Mouse (Mus musculus) WW6 (cell line): ENCODE results near the gene Znrd1as.

Source experiments
- DNase-seq: peaks from one replicate; pipeline ENCODE4 v3.0.0-alpha.2; 2013; ENCODE audit warnings: low read depth, low spot score

Znrd1as gene

DNA sequence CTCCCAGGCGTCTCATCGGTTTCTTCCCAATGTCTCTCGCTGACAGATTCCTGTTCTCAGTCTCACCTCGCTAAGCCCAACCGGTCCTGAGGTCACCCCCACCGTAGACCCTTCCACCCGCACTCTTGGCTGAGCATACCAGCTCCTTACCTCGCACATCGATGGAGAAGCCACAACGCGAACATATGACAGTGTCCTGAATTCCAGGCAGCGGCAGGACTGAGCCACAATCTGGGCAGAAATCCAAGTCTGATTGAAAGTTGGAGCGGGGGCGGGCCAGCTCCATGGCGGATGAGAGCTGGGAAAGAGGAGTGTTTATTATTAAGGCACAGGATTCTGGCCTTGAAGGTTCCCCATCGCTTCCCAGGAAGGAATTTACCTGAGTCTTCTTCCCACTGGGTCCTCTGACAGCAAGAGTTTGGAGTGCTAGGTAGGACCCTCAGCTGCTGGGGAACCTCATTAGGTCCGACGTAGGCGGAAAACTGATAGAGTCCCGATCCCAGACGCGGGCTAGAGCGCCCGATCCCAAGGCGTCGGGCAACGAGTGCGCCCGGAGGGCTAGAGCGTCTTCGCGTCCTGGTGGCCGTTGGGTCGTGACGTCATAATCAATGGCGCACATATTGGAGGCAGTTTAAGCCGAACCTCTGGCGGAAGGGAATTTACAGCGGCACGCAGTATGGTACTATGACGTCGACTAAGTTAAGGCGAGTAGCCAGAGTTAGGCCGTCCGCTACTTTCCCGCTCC lies at the start of gene Znrd1as, which contains the start of gene Znrd1:
Gene Znrd1as, plus strand, starts transcription at position 594 of the 745 bp plus-strand sequence.
Gene Znrd1, minus strand, starts transcription at position 561 of the 745 bp plus-strand sequence.
- DNase-seq = peak; percentile 98

DNA sequence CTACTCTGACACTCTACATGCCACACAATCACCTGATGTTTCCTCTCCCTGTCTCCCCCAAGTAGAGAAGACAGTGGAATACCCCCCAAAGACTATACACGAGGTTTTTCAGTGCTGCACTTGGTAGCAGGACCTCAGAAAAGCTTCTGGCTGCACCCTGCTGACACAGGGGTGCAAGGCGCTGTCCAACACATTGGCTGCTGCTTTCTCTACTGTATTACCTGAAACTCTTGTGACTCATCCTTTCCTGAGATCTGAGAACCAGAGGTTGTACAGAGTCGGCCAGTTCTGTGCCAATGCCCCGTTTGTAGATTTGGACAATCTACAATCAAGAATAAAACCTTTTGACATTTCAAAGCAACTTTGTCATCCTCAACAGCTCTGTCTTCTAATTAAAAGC lies 48.6 kb upstream of the Znrd1as start:
- no peak for DNase-seq

DNA sequence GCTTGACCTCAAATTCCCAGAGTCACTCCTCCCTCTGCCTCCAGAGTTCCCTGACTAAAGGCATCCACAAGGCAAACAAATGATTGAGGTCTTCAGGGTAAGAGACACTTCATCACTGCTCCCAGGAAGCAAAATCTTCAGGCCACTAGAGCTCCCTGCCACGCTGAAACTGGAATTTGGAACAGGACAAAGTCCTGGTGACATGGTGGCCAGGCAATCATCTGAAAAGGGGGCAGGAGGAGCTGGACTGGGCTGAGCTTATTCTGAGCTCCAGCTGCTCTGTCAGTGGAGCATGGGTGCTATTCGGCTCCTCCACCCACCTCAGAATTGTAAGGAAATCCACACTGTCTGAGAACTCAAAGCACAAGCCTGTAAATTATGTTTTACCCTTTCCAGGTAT lies 46.4 kb upstream of the Znrd1as start:
- no peak for DNase-seq

DNA sequence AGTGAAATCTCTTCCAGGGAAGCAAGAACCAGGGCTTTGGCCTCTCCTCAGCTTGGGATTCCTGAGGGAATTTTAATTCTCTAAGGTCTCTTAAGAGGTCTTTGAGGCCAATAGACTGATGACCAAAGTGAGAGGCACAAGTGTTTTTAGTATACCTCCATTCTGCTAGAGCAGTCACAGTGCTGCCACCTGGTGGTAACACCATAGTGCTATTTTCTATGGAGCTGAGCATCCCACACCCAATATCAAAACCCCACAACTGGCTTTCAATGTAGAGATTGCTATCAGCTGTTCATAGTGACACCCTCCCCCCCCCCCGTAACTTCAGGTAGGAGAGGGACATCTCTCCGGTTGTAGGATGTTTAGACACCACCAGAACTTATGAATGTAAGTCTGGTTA lies 44.3 kb upstream of the Znrd1as start:
- no peak for DNase-seq

DNA sequence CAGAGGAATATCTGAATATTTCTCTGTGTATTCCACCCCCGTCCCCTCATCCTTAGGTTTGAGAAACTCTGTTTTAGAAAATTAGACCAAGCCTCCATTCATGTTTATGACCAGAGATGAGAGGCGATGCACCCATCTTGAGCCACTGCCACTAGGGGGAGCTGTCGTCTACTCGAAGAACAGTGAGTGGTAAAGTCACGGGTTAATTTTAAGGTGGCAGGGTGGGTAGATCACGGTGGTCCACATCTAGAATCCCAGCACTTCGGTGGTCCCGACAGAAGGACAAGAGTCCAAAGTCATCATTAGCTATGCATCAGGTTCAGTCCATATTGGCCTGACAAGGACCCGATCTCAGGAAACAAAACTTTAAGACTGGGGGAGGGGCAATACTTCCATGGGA lies 43.3 kb upstream of the Znrd1as start:
- no peak for DNase-seq

- no peak for DNase-seq
Measured at GRCm38 (mm10) chr17:36920239-36920638, 38.2 kb upstream of the Znrd1as start.

- no peak for DNase-seq
Measured at GRCm38 (mm10) chr17:36922715-36923114, 35.7 kb upstream of the Znrd1as start.

DNA sequence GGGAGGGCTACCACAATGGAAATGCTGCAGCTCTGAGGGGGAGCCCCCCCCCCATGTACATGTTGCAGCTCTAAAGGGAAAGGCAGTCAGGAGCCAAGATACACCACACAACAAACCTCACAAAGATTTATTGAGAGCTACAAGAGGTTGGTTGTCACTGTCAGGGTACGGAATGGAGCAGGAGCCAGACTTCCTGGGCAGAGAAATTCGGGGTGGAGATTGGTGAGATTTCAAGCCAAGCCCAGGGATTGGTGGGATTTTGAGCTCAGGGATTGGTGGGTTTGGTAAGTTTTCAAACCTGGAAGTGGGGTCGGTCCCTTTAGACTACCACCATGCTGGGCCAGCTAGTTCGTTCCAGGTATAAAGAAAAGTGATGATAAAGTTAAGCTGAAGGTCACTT lies 34.9 kb upstream of the Znrd1as start:
- no peak for DNase-seq

DNA sequence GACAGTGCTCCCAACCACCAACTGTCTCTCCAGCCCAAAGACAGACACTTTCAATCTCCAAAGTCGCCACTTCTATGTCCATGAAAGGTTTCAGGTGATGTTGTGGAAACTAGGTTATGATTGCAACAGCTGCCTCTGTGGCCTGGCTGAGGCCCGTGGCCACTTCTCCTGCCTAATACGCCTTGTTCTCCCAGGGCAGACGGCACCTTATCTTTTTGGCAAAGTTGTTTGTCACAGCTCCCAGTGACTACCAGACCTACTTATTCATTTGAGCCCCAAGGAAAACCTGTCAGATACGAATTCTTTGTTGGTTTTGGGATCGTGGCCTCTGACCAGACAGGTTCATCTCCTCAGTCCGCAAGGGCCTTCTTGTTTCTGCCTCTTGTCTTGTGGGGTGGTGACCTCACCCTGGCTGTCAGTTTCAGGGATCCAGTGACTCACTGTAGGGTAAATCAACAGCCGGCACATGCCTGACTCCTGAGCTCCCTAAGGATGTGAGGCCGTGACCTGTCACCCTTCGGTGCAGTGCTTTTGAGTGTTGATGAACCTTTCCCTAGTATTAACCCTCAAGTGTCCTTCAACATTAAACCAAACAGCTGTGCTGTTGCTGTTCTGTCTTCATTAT lies 30.8 kb upstream of the Znrd1as start:
- DNase-seq = no peak

DNA sequence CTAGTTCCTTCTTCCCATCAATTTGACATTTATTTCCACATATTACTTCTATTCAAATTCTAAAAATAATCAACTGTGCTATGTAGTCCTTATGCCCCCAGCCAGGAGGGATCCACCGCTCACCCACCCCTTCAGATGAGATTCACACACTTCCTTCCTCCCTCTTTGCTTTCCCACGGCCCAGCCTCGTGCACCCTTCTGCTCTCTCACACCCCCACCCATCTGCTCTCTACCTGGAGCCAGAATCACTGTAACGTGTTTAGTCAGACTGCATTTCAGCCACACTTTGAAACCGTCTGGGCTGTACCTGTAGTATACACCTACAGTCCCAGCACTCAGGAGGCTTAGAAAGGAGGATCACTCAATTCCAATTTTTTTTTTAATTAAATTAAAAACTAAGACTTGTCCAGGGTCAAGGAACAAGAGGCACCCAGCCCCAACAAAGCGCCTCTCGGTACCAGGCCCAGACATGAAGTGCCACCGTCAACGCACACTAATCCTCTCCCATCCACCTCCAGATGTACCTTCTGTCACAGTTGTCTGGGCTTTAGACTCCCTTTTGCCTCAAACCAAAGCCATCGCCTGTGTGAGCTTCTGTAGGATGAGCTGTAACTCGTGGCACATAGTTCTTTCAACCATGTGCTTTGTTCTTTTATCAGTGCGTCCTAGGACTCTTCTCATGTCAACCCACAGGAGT lies 29.0 kb upstream of the Znrd1as start:
- DNase-seq = no peak

DNA sequence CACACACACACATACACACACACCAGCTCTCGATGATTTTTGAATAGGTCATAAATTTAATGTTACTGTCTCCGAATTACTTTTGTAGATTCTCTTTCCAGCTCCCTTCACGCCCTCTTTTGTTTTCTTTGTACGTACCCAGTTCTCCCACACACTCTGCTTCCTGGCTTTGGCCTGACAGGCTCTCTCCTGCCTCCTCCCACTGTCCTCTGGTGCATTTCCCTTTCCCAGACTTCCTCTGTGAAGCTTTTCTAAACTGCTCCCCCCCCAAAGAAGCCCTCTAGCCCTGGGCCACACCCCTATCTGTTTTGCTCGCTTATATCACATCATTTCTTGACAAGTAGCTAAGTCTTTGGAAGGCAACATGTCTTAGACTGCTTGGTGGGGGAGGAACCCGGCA lies 28.2 kb upstream of the Znrd1as start:
- no peak for DNase-seq

DNA sequence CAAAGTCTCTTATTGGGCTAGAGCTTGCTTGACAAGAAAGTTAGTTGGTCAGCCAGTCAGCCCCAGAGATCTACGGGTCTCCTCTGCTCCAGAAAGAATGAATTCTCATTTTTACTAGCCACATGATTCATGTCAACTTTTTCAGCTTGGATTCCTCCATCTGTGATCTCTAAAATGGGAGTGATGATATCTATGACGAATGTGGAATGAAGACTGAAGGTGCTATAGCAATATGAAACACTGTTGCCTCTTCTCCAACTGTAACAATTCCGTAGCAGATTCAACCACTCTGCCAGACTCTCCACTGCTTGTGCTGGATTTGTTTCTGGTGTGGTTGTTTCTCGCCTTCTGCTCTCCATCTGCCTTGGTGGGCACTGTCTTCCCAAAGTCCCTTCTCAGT lies 27.3 kb upstream of the Znrd1as start:
- no peak for DNase-seq

- no peak for DNase-seq
Measured at GRCm38 (mm10) chr17:36931806-36932205, 26.6 kb upstream of the Znrd1as start.

GRCm38 (mm10) chr17:36938056-36938455 lies 20.3 kb upstream of the Znrd1as start:
- DNase-seq = no peak

- DNase-seq = no peak
Measured at GRCm38 (mm10) chr17:36942391-36942790, 16.0 kb upstream of the Znrd1as start.

GRCm38 (mm10) chr17:36942791-36943471 lies 15.5 kb upstream of the Znrd1as start, which contains the start of gene Rnf39:
Rnf39 (plus strand) TSS chr17:36942918.
- no peak for DNase-seq

DNA sequence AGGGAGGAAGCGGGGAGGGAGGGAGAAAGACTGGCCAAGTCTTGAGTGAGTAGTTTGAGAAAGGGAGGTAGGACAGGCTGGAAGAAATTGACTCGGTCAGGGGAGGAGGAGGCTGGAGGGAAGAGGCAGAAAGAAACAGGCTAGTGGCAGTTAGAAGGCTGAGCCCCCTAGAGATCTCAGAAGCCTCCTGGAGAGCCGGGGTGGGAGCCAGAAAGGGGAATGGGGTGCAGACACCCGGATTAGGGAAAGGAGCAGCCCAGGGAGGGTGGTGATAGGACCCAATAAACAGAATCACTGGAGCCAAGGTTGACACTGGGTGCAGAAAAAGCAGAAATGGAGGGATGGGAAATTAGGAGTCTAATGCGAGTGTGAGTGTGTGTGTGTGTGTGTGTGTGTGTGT lies 14.7 kb upstream of the Znrd1as start:
- no peak for DNase-seq

DNA sequence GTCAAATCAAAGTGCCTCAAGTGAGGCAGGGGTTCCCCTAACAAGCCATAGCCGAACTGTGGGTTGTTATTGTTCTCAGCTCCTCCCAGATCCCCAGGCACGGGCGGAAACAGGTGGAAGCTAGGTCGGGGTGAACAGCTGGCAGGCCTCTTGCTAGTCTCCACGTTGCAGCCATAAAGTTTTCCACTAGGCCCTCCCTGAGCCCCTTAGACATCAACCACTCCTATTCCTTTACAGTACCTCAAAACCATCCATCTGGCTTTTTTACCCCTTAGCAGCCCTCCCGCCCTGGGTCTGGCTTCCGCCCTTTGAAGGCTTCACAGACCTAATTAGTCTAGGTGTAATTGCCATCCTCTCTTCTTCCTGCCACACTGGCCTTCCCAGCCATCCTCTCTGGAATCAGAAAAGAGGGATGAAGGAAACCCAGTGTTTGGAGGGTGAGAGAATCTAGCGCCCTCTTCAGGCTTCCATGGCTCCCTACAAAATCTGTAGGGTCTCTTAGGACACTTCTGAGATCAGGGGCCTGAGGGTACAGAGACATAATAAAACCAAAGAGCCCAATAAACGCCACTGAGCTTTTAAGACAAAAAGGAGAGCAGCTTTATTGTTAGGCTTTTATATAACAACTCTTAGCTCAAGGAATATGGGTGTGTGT lies 14.1 kb upstream of the Znrd1as start:
- DNase-seq = no peak

DNA sequence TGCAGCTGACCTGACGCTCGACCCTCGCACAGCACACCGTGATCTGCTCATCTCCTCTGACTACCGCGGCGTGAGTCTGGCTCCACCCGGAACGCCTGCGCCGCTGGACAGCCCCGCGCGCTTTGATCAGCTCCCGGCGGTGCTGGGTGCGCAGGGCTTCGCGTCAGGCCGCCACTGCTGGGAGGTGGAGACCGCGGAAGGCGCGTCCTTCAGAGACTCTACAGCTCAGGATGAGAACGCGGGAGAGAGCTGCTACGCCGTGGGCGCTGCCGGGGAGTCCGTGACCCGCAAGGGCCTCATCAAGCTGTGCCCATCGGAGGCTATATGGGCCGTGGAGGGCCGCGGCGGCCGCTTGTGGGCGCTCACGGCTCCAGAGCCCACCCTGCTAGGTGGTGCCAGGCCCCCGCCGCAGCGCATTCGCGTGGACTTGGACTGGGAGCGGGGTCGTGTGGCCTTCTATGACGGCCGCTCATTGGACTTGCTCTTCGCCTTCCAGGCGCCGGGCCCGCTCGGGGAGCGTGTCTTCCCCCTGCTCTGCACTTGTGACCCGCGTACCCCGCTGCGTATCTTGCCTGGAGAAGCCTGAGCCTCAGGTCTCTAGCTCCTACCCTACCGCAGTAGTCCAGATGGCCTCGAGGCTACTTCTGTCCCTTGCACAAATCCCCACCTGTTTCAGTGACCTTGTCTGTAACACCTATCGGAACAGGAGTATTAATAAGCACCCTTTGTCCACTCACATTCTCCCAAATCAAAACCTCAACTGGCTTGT lies 11.2 kb upstream of the Znrd1as start:
- DNase-seq = no peak

GRCm38 (mm10) chr17:36948286-36948685 lies 10.1 kb upstream of the Znrd1as start:
- no peak for DNase-seq

DNA sequence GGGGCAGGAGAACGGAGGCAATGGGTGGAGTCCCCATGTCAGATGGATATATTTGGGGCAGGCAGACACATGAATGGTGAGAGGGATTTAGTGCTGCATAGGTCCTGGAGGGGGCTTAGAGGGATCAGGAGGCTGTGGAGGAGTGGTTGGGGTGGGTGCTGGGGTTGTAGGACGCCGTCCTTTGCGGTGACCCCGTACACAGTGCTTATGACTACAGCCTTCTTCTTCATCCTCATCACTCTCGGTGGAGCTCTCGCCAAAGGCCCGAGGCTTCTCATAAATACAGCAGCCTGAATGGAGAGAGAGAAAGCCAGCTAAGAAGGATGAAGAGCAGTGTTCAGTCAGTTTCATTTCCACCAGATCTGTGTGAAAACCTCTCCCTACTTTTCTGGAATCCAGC lies 9.1 kb upstream of the Znrd1as start:
- DNase-seq = no peak
